Mouse (Mus musculus): ENCODE results near the gene Angptl4. TPM values are rescaled to one million over a fixed set of nuclear protein-coding genes. Genes with fewer than 3 reads are reported as not detected.

Gene Angptl4
- total RNA-seq (2021) (100 to 1,000 TPM in 1 of 2 experiments, 10 to 100 TPM in 1; 44.5 to 100 TPM), polyA plus RNA-seq (2012; rRNA removed) (131 and 261 TPM in 2 replicates)
- long read RNA-seq, transcript Angptl4-201 (7 exons, 3,308 nt): major isoform, 54 of 61 reads
- long read RNA-seq, partial matches to known transcripts: 4 of 61 reads
- long read RNA-seq, other reads (novel, unspliced or antisense): 3 of 61 reads

GRCm38 (mm10) chr17:33781124-33781977 is at the start of gene Angptl4:
Gene Angptl4 (minus strand): TSS chr17:33781830.
- peak; percentile 89 for DNase-seq

GRCm38 (mm10) chr17:33829561-33829960 is 47.9 kb upstream of the Angptl4 start:
- DNase-seq: no peak

GRCm38 (mm10) chr17:33828892-33829291 is 47.3 kb upstream of the Angptl4 start:
- peak; percentile 89 for DNase-seq

DNA sequence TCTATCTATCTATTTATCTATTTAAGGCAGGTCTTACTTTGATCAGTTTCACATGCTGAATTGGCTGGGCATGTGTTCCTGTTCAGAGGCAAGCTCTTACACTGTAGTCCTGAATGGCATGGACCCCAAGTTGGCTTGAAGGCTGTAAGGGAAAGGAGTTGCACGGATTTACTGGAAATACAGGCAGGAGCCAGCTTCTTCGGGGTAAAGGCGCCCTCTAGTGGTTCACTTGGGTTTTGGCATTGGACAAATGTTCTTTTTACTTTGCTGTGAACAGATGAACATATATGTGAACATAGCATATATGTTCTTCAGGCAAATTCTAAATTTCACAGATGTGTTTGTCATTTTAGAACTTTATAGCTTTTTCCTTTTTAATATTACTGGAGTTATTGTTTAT is 45.2 kb upstream of the Angptl4 start:
- peak; percentile 72 for DNase-seq

- DNase-seq: no peak
Observed at GRCm38 (mm10) chr17:33825462-33825861, 43.8 kb upstream of the Angptl4 start.

- DNase-seq: peak; percentile 33
Observed at GRCm38 (mm10) chr17:33824997-33825330, 43.3 kb upstream of the Angptl4 start.

- peak; percentile 98 for DNase-seq
Observed at GRCm38 (mm10) chr17:33824084-33824996, 42.7 kb upstream of the Angptl4 start, which contains the start of the genes Rps28 and Ndufa7. Gene Rps28 (minus strand): TSS chr17:33824562. Gene Ndufa7 (plus strand): TSS chr17:33824572.

GRCm38 (mm10) chr17:33823171-33823570 is 41.5 kb upstream of the Angptl4 start:
- DNase-seq: peak; percentile 21

GRCm38 (mm10) chr17:33822436-33822959 is 40.9 kb upstream of the Angptl4 start:
- no peak for DNase-seq

DNA sequence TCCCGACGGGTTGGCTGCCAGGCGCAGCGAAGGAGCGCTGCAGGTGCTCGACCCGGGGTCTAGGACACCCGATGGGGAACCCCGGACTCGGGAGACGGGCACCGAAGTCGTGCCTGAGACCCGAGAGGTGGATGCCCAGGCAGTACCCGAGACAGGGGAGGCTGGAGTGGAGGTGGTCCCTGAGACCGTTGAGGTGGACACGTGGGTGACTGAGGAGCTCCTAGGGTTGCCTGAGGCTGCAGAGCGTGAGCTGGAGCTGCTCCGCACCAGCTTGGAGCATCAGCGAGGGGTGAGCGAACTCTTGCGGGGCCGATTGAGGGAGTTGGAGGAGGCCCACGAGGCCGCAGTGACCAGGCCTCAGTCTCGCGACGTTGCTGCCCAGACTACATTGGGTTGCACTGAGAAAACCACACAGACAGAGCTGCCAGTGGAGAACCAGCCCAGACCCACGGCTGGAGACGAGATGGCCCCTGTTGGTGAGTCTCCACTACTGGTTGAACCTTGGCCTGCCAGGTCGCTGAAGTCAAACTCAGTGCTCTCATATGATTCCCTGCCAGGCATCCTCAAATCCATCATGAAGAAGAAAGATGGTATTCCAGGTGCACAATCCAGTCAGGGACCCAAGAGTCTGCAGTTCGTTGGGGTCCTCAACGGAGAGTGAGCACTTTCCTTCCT is 36.5 kb upstream of the Angptl4 start:
- no peak for DNase-seq

DNA sequence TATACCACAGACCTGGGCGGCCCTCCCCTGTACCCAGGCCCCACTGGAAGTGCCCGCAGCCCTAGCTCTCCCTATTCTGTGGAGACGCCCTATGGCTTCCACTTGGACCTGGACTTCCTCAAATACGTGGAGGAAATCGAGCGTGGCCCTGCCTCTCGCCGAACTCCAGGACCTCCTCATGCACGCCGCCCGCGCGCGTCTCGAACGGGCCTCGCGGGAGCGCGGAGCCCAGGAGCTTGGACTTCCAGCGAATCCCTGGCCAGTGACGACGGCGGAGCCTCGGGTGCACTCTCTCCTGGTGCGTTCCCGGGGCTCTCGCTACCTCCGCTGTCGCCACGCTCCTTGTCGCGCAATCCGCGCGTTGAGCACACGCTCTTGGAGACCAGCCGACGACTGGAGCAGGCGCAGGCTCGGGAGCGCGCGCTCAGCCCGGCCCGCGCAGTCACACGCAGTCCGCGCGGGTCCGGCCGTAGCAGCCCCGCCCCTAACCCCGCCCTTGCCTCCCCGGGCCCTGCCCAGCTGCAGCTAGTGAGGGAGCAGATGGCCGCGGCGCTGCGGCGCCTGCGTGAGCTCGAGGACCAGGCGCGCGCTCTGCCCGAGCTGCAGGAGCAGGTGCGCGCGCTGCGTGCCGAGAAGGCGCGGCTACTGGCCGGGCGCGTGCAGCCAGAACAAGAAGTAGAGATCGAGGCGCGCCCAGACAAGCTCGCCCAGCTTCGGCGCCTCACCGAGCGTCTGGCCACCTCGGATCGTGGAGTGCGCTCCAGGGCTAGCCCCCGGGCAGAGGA is 35.7 kb upstream of the Angptl4 start:
- peak; percentile 95 for DNase-seq

GRCm38 (mm10) chr17:33816612-33817011 is 35.0 kb upstream of the Angptl4 start:
- DNase-seq: no peak

DNA sequence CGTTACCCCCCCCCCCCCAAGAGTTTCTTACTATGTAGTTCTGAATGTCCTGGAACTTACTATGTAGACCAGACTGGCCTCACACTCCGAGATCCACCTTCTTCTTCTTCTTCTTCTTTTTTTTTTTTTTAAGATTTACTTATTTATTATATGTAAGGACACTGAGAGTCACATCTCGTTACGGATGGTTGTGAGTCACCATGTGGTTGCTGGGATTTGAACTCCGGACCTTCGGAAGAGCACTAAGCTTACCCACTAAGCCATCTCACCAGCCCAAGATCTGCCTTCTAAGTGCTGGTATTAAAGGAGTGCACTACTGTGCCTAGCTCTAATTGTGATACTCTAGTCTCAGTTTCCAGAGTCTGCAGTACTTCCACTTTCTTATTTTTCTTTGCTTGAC is 33.8 kb upstream of the Angptl4 start:
- no peak for DNase-seq

GRCm38 (mm10) chr17:33812990-33813389 is 31.4 kb upstream of the Angptl4 start:
- DNase-seq: peak; percentile 65

- DNase-seq: peak; percentile 39
Observed at GRCm38 (mm10) chr17:33812475-33812874, 30.8 kb upstream of the Angptl4 start.

- peak; percentile 63 for DNase-seq
Observed at GRCm38 (mm10) chr17:33811142-33811516, 29.5 kb upstream of the Angptl4 start.

- peak; percentile 97 for DNase-seq
Observed at GRCm38 (mm10) chr17:33810334-33811141, 28.9 kb upstream of the Angptl4 start, which contains the start of gene Kank3. Gene Kank3 (plus strand): TSS chr17:33810519.

DNA sequence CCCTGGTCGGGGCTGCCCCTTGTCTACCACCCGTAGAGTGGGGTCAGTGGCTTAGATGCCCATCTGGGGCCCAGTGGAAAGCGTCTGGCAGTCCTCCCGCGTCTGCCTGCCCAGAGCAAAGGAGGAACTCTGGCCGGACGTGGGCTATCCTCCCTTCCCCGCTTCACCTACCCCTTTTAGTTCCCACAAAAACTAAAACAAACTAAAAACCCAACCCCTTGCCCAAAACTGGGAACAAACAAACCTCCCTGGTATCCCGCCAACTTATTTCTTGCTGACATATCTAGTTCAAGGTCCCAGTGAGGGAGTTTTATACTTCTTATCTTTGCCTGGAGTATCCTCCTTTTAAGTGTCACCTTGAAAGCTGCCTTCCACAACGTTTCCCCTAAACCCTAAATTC is 26.6 kb upstream of the Angptl4 start:
- DNase-seq: peak; percentile 74

DNA sequence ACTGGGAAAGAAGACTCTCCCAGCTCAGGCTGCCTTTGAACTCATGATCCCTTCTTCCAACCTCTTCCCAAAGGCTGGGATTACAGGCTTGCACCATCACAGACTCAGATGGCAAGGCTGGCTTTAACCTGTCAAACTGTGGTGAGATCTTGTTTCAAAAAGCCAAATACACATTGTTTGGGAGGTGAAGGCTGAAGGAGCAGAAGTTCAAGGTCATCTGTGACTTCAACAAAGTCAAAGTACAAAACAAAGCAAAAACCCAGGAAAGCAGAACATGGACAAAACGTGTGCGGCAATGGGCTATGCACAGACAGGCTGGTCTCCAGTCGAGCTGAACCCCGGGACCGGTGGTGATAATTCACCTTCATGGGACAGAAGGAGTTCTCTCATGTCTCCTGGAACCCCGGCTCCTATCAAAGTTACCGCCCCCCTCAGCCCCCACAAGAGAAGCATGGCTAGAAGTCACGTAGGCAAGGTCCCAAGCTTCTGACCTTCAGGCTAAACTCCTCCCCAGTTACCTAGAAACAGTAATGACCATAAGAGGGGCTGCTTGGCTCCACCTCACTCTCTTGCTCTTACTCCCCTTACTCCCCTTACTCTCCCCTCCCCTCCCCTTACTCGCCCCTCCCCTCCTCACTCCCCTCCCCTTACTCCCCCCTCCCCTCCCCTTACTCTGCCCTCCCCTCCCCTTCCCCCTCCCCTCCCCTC is 25.7 kb upstream of the Angptl4 start:
- DNase-seq: peak; percentile 45

Data from adrenal gland, adult 2 months (tissue).